Mouse (Mus musculus) bone marrow macrophage, adult 2 months (primary cell): ENCODE measurements around the gene Sned1.

Experiments
- CTCF ChIP-seq: IDR thresholded peaks from 2 replicates; pipeline ENCODE4 v1.5.1; 2012; ENCODE audit warnings: low read depth, mild to moderate bottlenecking, low read length, moderate library complexity
- POLR2A ChIP-seq: IDR thresholded peaks from 2 replicates; pipeline ENCODE4 v1.6.1; 2012; ENCODE audit warnings: mild to moderate bottlenecking, low read depth, low read length, borderline replicate concordance

GRCm38 (mm10) chr1:93194961-93195360 lies 40.7 kb upstream of the Sned1 start:
- TF ChIP-seq CTCF = no peak
- no peak for TF ChIP-seq POLR2A
